Mouse (Mus musculus): ENCODE data around the gene Cth.
"Not testable (repeated sequence)": the region's sequence is repeated elsewhere in the genome, so short reads cannot be mapped to it uniquely, and the experiment has no call there.

DNA sequence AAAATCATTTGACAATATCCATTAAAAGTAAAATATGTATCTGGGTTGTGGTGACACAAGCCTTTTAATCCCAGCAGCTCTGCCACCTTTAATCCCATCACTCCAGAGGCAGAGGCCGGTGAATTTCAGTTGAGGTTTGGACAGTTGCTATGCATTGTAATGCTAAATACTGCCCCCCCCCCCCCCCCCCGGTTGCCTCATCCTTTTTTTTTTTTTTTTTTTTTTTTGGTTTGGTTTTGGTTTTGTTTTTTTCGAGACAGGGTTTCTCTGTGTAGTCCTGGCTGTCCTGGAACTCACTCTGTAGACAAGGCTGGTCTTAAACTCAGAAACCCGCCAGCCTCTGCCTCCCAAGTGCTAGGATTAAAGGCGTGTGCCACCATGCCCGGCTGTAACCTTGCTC, 8.3 kb upstream of the Cth start:
- TF ChIP-seq CTCF (IDR thresholded peaks at IDR 0.05; ENCODE audit: low read depth, low read length); POLR2A (IDR thresholded peaks at IDR 0.05; ENCODE audit: borderline replicate concordance, low read depth, low read length): not testable (repeated sequence)
